Mouse (Mus musculus) gastrocnemius, postnatal 4 days (tissue): Measurements from ENCODE around the gene Fgfr2. TPM values are rescaled to one million over a fixed set of nuclear protein-coding genes. Genes with fewer than 3 reads are reported as not detected.

Experiments
- DNase-seq, 2 experiments: peaks; one replicate each; pipeline ENCODE4 v3.0.0; 2021 to 2022; ENCODE audit warnings: low spot score in 2 of 2, mixed read lengths in 2 of 2
- total RNA-seq, 2 experiments: library from RNA; stranded (reverse); gene quantifications; 2 replicates each; pipeline ENCODE4 v1.2.3; 2021

Gene Fgfr2
- total RNA-seq, 2 experiments from 2014 or later = 6.5 to 8.0 TPM

DNA sequence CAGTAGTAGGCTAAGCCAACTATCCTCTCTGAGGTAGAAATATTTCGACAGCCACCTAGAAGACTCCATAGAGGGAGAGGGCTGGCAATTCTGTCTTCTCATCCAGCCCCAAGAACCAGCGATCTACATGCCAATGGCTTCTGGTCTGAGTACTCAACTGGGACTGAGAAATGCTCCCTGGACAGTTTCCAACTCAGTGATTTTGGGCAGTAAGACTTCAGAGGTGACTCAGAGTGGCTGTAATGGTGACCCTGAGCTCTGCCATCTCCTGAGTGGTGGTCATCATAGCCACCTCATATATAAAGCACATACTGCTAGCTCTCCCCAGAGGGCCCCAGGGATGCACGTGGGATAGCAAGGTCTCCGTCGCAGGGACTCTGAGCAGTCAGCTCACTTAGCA lies 1055.6 kb downstream of the Fgfr2 start:
- DNase-seq = no peak

DNA sequence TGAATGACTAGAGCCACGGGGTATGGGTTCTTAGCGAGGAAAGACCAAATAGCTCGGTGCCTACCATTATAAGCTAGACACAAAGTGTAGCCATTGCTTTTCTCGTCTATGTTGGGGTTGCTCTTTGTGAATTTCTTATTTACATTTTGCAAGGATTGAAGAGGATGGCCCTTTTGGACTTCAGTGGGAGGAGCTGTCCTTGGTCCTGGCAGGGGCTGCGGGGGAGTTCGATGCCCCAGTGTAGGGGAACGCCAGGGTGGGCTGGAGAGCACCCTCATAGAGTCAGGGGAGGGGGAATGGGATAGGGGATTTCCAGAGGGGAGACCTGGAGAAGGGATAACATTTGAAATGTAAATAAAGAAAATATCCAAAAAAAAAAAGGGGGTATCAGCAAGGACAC lies 1063.0 kb downstream of the Fgfr2 start:
- DNase-seq = no peak

DNA sequence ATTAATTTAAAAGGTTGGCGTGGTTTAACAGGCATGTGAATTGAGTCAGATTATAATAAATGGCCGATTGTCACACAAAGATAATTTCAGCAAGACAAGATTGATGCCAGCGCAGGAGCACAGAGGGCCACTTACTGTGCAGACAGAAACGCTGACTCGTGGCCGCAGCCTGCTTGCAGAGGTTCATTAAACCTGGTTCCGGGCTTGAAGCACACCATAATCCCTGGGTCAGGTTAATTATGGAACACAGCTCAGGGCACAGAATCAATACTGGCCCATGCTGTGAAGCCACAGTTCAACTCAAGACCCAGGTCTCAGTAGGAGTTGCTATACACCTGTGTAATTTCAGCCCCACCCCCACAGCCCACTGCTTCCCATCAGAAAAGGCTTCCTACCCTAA lies 1066.6 kb downstream of the Fgfr2 start:
- DNase-seq = no peak

DNA sequence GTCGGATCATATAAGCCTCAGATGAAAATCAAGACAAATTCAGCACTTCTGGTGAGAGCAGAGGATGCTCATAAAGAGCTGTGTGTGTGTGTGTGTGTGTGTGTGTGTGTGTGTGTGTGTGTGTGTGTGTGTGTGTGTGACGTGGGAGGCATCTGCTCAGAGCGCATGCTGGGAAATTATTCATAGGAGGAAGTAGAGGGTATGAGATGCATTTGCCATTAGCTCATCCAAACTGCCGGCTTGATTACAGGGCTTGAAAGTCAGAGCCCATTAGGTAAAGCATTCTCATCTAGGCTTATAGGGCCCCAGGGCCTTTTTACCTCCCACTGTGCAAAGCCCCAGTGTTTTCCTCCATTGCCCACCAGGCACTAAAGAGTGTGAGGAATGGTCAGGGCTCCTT lies 1076.5 kb downstream of the Fgfr2 start:
- DNase-seq = no peak

- no peak for DNase-seq
Observed at GRCm38 (mm10) chr7:132031940-132032531, 1091.1 kb downstream of the Fgfr2 start.

DNA sequence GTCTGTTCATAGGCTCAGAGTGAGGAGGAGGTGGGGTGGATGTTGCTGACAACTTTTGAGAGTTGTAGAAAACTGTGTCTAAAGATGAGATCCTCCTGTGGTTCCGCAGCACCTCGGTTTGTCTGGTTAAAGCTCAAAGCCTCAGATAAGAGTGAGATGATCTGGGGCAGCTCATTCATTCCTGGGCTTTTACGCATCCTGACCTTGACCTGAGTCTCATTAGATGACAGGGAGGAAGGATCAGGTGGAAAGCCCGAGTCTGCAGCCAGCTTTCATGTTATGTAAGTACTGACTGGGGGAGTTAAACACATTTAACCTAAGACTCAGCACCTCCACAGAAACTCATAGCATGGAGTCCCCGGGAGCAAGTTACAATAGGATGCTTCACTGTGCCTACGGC lies 1096.5 kb downstream of the Fgfr2 start:
- DNase-seq = no peak

GRCm38 (mm10) chr7:132025591-132025990 lies 1097.6 kb downstream of the Fgfr2 start:
- DNase-seq = no peak

- no peak for DNase-seq
Observed at GRCm38 (mm10) chr7:132015933-132016332, 1107.2 kb downstream of the Fgfr2 start.

DNA sequence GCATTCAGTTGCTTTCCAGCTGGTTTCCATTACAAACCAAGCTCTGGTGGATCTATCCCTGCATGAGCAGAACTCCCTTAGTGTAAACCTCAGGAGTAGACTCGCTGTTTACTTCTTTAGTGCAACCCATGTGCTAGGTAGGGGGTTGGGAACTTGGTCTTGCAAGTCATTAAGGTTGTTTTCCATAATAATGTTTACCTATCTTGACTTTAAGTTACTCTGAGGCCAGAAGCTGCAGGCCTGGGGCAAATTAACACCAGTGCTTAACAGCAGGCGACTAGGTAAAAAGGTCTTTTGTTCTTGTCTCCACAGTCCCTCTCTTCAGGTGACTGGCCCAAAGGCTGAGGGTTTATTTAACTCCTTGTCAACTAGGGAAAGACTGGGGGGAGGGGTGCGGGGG lies 1108.0 kb downstream of the Fgfr2 start:
- no peak for DNase-seq

GRCm38 (mm10) chr7:132013970-132014369 lies 1109.2 kb downstream of the Fgfr2 start:
- no peak for DNase-seq

DNA sequence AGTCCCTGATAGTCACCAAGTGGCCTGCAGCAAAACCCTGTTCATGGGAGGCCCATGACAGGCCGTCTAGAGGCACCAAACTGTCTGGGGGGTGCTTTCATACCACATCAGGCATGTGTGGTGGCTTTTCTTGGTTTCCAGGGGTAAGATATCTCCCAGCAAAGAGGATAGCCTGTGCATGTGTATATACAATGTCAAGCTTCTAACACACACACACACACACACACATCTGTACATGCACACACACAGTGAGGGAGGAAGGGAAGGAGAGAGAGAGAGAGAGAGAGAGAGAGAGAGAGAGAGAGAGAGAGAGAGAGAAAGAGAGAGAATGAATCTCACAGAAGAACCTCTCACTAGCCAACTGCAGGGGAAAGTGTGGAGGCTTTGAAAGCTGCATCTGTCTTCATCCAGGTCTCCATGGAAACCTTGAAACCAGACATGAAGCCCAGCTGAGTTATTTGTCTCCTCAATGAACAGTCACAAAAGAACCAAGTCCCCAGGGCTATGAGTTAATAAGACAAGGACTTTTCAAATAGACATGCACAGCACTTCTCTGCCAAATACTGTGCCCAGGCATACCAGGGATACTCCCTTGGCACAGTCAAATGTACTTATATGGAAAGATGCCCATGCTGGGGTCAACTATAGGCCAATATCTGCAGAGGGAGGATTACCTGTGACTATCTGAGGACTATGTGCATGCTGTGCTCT lies 1110.0 kb downstream of the Fgfr2 start:
- no peak for DNase-seq

DNA sequence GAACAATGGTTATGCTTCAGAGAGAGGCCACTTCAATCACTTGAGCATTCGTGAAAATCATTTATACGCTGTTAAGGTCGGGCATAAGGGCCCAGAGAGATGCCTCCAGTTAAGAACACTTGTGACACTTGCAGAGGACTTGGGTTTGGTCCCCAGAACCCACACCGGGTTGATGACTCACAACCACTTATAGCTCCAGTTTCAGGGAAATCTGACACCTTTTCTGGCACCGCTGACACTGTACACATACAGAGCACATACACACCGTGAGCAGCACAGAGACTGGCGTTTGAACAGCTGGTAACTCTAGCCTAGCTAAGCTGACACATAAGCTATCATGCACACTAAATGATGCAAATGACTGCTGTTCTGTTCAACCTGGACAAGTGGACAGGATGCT lies 1114.1 kb downstream of the Fgfr2 start:
- DNase-seq = no peak

GRCm38 (mm10) chr7:132005996-132006696 lies 1117.0 kb downstream of the Fgfr2 start:
- no peak for DNase-seq

GRCm38 (mm10) chr7:131992873-131993272 lies 1130.3 kb downstream of the Fgfr2 start:
- no peak for DNase-seq

GRCm38 (mm10) chr7:131992226-131992625 lies 1130.9 kb downstream of the Fgfr2 start:
- DNase-seq = no peak

DNA sequence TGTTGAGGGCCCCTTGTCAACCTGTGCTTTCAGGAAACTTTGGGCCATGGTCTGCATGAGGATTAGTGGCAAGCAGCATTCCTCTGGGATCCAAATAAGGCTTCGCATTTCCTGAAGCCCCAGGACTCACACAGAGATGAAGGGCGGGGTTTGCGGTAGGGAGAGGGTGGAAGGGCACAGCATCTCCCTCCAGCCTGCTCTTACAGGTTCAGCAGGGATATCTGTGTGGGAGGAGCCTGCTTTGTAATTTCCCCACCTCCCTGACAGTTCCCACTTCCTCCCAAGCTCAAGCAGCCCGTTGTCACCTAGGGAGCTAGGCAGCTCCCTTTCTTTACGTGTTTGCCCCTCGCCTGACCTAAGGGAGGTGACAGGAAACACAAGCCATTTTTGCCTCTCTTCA lies 1134.1 kb downstream of the Fgfr2 start:
- no peak for DNase-seq

DNA sequence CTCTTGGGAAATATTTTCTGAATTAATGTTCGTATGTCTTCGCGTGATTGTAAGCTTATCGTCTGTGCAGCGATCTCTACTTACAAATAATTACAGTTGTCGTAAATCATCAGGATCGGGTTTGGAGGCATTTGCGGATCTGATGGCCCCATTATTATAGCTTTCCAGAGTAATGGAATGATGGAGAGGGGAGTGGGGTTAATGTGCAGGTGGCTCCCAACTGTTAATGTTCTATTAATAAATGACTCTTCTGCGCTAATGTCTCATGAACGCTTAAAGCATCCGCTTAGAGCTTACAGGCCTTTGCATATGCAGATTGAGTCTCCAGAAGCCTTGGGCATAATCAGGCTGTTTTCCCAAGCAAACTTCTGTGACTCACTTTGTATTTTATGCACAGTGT lies 1144.5 kb downstream of the Fgfr2 start:
- no peak for DNase-seq

- no peak for DNase-seq
Observed at GRCm38 (mm10) chr7:131975867-131976266, 1147.3 kb downstream of the Fgfr2 start.

- DNase-seq = no peak
Observed at GRCm38 (mm10) chr7:131970255-131970654, 1152.9 kb downstream of the Fgfr2 start.

DNA sequence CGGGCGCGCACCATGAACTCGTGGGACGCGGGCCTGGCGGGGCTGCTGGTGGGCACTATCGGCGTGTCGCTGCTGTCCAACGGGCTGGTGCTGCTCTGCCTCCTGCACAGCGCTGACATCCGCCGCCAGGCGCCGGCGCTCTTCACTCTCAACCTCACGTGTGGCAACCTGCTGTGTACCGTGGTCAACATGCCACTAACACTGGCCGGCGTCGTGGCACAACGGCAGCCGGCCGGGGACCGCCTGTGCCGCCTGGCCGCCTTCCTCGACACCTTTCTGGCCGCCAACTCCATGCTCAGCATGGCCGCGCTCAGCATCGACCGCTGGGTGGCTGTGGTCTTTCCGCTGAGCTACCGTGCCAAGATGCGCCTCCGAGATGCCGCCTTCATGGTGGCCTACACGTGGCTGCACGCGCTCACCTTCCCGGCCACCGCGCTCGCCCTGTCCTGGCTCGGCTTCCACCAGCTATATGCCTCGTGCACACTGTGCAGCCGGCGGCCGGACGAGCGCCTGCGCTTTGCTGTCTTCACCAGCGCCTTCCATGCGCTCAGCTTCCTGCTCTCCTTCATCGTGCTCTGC lies 1156.1 kb downstream of the Fgfr2 start:
- DNase-seq = no peak

GRCm38 (mm10) chr7:131966023-131966915 lies 1156.9 kb downstream of the Fgfr2 start, which contains the start of gene Gpr26:
Gene Gpr26, plus strand, starts transcription at chr7:131966460.
- no peak for DNase-seq
